Mouse (Mus musculus): Measurements from ENCODE around the gene Gm973. TPM values are rescaled to one million over a fixed set of nuclear protein-coding genes. Genes with fewer than 3 reads are reported as not detected.

Gm973 gene
- polyA plus RNA-seq, 1 experiment from 2014 or later: 9.2 TPM

DNA sequence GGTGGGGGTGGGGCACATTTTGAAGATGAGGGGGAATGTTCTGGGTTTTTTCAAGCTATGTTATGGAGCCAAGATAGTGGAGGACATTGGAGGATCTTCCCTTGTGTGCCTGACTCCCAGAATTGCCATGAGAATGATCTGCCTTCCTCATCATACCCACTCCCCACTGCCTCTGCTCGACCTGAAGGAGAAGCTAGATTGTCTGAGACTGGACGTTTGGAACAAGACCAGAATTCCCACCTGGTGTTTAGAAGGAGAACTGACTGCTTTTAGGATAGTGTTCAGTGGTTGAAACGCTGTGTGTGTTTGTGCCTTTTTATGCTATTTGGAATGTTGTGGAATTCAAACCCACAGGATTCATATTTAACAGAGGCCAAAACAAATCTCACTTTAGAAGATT, 8.7 kb downstream of the Gm973 start:
- WGBS: 60% methylated on average over 3 of the region's 3 CpGs
- no peak for ATAC-seq (replicated peaks)
- H3K27ac ChIP-seq (replicated peaks): no peak overlapping the region
- no peaks in the 10 kb centered on the region for H3K4me1 ChIP-seq
- H3K27me3 ChIP-seq: no peaks in the 10 kb centered on the region
- H3K4me2 ChIP-seq (replicated peaks): no peak overlapping the region
- H3K36me3 ChIP-seq: no peaks in the 10 kb centered on the region
- H3K9me3 ChIP-seq: no peaks in the 10 kb centered on the region
- no peak overlapping the region for H3K4me3 ChIP-seq
- H3K9ac ChIP-seq (replicated peaks): no peak overlapping the region

DNA sequence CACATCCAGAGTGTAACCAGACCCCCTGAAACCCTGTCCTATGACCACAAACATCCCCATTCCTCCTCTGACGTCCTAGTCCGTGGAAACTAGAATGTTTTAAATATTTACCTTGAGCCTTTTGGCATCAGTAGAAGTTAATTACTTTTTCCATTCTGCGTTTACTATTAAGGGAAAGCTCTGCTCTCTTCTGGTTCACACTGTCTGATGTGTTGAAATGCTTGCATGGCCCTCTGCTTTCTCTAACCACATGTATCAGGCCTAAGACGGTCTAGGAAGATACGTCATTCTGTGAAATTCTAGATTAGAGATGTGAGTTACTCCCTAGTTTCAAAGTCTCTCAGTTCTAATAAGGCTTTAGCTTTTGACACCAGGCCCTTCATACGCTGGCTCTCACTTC, 11.2 kb downstream of the Gm973 start:
- no peaks in the 10 kb centered on the region for H3K9me3 ChIP-seq
- H3K4me1 ChIP-seq: no peaks in the 10 kb centered on the region
- H3K4me2 ChIP-seq (replicated peaks): no peak overlapping the region
- no peak for ATAC-seq (replicated peaks)
- no peak overlapping the region for H3K9ac ChIP-seq (replicated peaks)
- H3K36me3 ChIP-seq: no peaks in the 10 kb centered on the region
- no peaks in the 10 kb centered on the region for H3K27me3 ChIP-seq
- WGBS: 93% methylated on average over 6 of the region's 6 CpGs
- H3K27ac ChIP-seq (replicated peaks): no peak overlapping the region
- no peak overlapping the region for H3K4me3 ChIP-seq

DNA sequence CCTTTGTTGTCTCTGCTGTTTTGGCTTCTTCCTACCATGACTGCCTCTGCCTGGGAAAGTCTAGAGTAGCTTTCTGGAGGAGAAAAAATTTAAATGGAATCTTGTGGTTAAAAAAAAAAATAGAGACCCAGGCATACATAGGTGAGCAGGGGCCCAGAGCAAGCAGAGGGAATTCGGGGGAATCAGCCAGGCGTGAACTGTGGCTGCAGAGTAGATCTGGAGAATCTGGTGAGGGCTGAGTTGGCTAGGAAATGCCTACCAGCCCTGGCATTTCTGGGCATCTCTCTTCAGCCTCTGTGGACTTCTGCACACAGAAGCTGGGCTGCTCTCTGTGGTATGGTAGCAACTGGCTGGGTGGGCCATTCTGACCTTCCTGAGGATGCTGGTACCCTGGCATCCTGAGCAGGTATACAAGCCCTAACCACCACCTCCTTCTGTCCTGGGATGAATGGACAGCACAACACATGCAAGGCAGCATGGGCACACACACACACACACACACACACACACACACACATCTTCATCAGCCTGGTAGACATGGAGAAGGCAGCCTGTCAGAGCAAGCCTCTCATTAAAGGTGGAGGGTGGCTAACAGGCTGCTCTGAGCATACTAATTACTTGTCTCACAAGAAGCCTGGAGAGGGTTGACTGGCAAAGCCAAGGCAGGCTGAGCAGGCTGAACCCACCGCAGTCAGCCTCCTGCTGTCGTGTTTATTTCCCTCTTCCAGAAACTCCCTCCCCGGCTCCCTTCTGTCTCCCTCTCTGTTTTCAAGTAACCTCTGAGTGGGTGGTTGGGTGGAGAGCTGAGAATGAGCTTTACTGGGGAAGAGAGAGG, 19.1 kb downstream of the Gm973 start:
- WGBS: 6% methylated on average over 5 of the region's 5 CpGs
- ATAC-seq (replicated peaks): peak; percentile 98

DNA sequence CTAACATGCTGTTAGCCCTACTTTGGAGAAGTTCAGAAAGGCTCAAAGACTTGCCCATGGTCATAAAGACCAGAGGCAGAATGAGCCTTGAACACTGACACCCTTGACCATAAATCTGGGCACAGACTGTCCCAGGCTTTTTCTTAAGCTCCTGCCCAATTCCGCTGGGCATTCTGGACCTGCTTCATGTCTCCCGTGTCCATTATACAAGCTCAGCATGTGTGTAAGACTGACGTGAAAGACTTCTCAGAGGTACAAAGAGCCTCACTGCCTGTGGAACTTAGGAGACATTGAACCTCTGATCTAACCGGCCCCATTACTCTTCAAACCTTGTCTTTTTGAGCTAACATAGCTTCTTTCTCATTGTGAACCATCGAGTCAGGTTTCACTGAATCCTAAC, 22.3 kb downstream of the Gm973 start:
- no peak overlapping the region for H3K4me3 ChIP-seq
- no peaks in the 10 kb centered on the region for H3K27me3 ChIP-seq
- 81% methylated on average over 5 of the region's 5 CpGs for WGBS
- H3K4me1 ChIP-seq: peaks cover 21% of the 10 kb centered on the region
- H3K9ac ChIP-seq (replicated peaks): no peak overlapping the region
- ATAC-seq (replicated peaks): no peak
- no peaks in the 10 kb centered on the region for H3K36me3 ChIP-seq
- H3K4me2 ChIP-seq (replicated peaks): no peak overlapping the region
- H3K27ac ChIP-seq (replicated peaks): no peak overlapping the region
- H3K9me3 ChIP-seq: no peaks in the 10 kb centered on the region

More for the DNA sequence above, 19.1 kb downstream of the Gm973 start:
- H3K27me3 ChIP-seq: no peaks in the 10 kb centered on the region
- H3K36me3 ChIP-seq: no peaks in the 10 kb centered on the region
- peak overlapping the region; percentile 94 for H3K27ac ChIP-seq (replicated peaks)
- no peak overlapping the region for H3K9ac ChIP-seq (replicated peaks)
- H3K4me2 ChIP-seq (replicated peaks): 0 out of 2 replicates have a peak overlapping the region, but pooled peaks have one; percentile 7
- H3K9me3 ChIP-seq: no peaks in the 10 kb centered on the region
- H3K4me3 ChIP-seq: no peak overlapping the region
- H3K4me1 ChIP-seq: peaks cover 21% of the 10 kb centered on the region

DNA sequence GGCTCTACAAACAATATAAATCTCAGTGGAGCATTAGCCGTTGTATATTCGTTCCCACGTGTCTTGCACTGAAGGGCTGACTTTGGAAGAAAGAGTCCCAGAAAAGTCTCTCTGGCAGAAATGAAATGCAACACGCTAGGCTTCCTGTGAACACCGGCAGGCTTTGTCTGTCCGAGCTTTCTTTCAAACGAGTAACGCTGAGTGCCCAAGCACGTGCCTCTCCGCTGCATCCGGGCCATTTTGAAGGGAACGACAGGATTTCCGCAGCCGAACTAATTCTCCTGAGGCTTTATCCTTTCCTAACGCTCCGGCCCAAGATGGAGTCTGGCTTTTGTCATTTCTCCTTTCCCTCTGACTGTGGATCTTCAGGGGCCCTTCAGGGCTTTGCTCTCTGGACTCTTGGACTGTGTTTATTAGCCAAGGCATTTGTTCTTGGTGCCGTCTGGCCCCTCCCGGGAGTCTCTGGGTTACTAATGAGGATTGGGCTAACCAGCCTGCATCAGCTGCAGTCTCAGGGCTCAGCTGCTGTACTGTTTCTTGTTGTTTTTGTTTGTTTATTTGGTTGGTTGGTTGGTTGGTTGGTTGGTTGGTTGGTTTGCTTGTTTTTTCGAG, 24.6 kb downstream of the Gm973 start:
- 37% methylated on average over 19 of the region's 19 CpGs for WGBS
- H3K4me2 ChIP-seq (replicated peaks): no peak overlapping the region
- peaks cover 9% of the 10 kb centered on the region for H3K4me1 ChIP-seq
- ATAC-seq (replicated peaks): no peak
- H3K27ac ChIP-seq (replicated peaks): no peak overlapping the region
- H3K9ac ChIP-seq (replicated peaks): no peak overlapping the region
- no peak overlapping the region for H3K4me3 ChIP-seq
- H3K9me3 ChIP-seq: no peaks in the 10 kb centered on the region
- H3K27me3 ChIP-seq: no peaks in the 10 kb centered on the region
- H3K36me3 ChIP-seq: no peaks in the 10 kb centered on the region

DNA sequence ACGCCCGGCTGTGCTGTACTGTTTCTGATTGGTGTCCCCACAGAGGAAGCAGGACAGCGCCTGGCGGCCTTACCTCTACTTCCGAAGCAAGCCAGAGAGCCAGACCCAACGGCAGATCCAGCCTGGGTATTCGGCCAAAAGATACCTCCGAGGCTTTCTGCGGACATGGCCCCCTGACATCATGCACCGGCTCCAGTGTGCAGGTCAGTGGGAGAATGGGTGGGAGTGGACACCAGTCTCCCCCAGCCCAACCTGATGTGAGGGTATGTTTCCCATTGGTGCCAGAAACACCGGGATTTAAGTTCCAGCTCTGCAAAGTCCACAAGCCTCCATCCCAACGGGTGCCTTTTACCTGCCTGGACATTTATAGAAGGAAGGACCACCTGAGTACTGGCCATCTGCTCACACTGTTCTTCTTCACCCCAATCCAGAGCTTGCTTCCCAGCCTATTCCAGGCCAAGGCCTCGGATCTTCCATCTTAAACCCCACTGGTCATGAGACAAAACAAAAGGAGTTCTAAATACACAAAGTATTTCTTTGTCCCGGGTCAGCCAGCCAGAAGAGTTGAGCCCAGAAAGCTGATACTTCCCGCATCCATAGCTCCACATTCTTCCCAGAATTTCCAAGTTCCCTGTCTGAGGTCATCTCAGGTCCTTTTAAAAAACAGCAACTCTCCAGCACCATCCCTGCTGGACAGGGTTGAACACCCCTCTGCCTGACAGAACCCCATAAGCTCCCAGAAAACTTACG, 25.4 kb downstream of the Gm973 start:
- H3K4me2 ChIP-seq (replicated peaks): no peak overlapping the region
- no peak overlapping the region for H3K4me3 ChIP-seq
- H3K27ac ChIP-seq (replicated peaks): no peak overlapping the region
- H3K4me1 ChIP-seq: peaks cover 1% of the 10 kb centered on the region; the same call in 1 of the 2 replicates
- no peaks in the 10 kb centered on the region for H3K9me3 ChIP-seq
- H3K36me3 ChIP-seq: no peaks in the 10 kb centered on the region
- H3K9ac ChIP-seq (replicated peaks): no peak overlapping the region
- H3K27me3 ChIP-seq: no peaks in the 10 kb centered on the region
- no peak for ATAC-seq (replicated peaks)
- WGBS: 81% methylated on average over 16 of the region's 16 CpGs

DNA sequence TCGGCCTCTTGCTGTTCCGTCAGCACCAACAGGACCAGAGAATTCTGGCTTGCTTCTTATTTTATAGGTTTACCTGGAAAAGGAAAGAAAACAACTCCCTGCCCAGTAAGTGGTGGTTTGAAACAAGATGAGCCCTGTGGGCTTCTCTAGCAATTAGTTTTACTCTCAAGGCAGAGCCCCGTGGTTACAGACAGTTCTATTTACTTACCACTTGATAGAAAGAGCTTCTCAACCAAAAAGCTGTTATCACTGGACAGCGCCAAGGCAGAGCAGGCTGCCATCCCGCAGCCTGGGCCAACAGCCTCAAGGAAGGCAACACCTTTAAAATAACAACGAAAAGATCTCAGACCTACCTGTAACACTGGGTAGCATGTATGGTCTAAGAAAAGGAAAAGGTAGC, 26.2 kb downstream of the Gm973 start:
- Histone ChIP-seq H3K27ac (replicated peaks) (no peak overlapping the region), H3K9me3 (no peaks in the 10 kb centered on the region), H3K27me3 (no peaks in the 10 kb centered on the region), H3K4me1 (no peaks in the 10 kb centered on the region), H3K36me3 (no peaks in the 10 kb centered on the region), H3K4me2 (replicated peaks) (no peak overlapping the region), H3K4me3 (no peak overlapping the region), H3K9ac (replicated peaks) (no peak overlapping the region)
- ATAC-seq (replicated peaks): no peak
- 79% methylated on average over 6 of the region's 6 CpGs for WGBS

DNA sequence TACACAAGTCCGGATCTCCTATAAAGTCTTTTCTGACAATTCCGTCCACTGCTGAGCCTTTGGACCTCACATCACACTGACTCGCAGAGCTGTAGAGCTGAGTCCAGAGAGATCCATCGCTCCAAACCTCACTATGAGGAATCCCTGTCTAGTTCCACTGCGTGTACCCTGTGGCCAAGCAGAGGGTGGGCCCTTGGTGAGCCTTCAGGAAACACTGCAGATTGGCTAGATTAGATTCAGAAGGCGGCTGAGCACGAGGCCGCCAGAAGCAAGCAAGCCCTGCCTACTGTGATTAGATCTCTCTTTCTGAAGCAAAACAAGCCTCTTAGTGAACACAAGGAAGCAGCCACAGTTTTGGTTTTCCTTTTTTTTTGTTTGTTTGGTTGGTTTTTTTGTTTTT, 27.8 kb downstream of the Gm973 start:
- no peak overlapping the region for H3K27ac ChIP-seq (replicated peaks)
- WGBS: 86% methylated on average over 8 of the region's 8 CpGs

DNA sequence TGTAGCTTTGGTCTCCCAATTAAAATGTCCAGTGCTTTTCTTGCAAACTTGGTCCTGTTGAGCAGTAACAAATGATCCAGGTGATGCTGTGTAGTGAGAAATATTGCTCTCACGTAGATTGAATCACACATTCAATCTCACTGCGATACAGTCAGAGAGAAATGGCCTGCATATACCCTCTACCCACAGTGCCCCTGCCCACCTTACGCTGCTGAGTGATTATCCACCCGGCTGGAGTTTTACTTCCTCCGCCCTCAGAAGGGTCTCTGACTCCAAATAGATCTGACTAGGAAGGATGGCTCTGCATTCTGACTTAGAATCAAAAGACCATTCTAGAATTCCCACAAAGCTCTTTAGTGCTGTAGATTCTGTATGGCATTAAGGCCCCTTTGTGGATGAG, 32.4 kb downstream of the Gm973 start:
- H3K36me3 ChIP-seq: no peaks in the 10 kb centered on the region
- H3K4me1 ChIP-seq: peaks cover 3% of the 10 kb centered on the region
- no peak overlapping the region for H3K4me2 ChIP-seq (replicated peaks)
- no peak overlapping the region for H3K27ac ChIP-seq (replicated peaks)
- 82% methylated on average over 5 of the region's 5 CpGs for WGBS
- ATAC-seq (replicated peaks): no peak
- H3K4me3 ChIP-seq: no peak overlapping the region
- no peak overlapping the region for H3K9ac ChIP-seq (replicated peaks)
- no peaks in the 10 kb centered on the region for H3K27me3 ChIP-seq
- H3K9me3 ChIP-seq: no peaks in the 10 kb centered on the region

More for the DNA sequence above, 27.8 kb downstream of the Gm973 start:
- Histone ChIP-seq H3K4me3 (no peak overlapping the region), H3K4me1 (no peaks in the 10 kb centered on the region), H3K9me3 (no peaks in the 10 kb centered on the region), H3K9ac (replicated peaks) (no peak overlapping the region), H3K27me3 (no peaks in the 10 kb centered on the region), H3K36me3 (no peaks in the 10 kb centered on the region), H3K4me2 (replicated peaks) (no peak overlapping the region)
- ATAC-seq (replicated peaks): no peak

DNA sequence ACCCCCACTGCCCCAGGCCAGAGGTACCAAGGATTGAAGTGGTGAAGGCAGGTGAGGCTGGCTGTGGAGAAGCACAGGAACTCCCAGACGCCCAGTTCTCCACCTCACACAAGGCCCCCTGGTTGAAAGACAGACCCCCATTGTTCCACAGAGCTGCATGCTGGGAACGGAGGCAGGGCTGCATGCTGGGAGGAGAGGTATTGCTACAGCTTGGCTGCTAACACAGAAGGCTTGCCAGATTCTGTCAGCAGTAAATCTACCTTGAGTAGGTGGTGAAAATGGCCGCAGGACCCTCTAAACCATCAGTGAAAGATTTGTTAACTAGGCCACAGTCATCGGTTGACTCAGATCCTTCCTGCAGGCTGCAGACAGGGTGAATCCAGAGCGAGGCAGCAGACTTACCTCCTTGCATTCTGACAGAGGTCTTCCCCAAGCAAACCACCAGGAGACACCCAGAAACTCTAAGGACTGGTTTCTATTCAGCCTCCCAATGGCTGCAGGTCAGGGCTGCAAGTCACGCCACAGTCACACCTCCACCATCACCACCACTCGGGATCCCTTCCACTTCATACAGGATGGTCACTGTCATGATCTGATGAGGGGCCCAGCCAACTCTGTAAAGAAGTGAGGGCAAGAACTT, 33.1 kb downstream of the Gm973 start:
- Histone ChIP-seq H3K4me2 (replicated peaks) (no peak overlapping the region), H3K36me3 (no peaks in the 10 kb centered on the region), H3K4me3 (no peak overlapping the region), H3K9me3 (no peaks in the 10 kb centered on the region), H3K9ac (replicated peaks) (no peak overlapping the region), H3K4me1 (peaks cover 8% of the 10 kb centered on the region), H3K27me3 (no peaks in the 10 kb centered on the region), H3K27ac (replicated peaks) (no peak overlapping the region)
- 57% methylated on average over 7 of the region's 7 CpGs for WGBS
- no peak for ATAC-seq (replicated peaks)

DNA sequence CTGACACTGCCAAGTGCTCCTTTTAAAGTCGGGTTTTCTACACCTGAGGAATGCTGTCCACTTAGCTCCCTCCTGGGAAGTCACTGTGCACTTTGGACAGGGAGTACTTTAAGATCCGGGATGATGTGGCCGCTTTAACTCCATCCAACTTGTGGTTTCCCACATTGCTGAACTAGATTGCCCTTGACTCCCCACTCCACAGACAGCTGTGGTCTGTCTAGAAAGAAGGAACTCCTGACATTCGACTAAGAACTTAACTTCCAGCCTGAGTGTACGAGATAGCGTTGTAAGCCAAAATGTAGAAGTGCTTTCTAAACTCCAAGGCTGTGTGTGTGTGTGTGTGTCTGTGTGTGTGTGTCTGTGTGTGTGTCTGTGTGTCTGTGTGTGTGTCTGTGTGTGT, 34.2 kb downstream of the Gm973 start:
- Histone ChIP-seq H3K27me3 (no peaks in the 10 kb centered on the region), H3K36me3 (no peaks in the 10 kb centered on the region), H3K27ac (replicated peaks) (no peak overlapping the region), H3K4me1 (peaks cover 8% of the 10 kb centered on the region), H3K9ac (replicated peaks) (no peak overlapping the region), H3K4me3 (no peak overlapping the region), H3K9me3 (no peaks in the 10 kb centered on the region), H3K4me2 (replicated peaks) (no peak overlapping the region)
- ATAC-seq (replicated peaks): no peak
- 83% methylated on average over 6 of the region's 6 CpGs for WGBS

DNA sequence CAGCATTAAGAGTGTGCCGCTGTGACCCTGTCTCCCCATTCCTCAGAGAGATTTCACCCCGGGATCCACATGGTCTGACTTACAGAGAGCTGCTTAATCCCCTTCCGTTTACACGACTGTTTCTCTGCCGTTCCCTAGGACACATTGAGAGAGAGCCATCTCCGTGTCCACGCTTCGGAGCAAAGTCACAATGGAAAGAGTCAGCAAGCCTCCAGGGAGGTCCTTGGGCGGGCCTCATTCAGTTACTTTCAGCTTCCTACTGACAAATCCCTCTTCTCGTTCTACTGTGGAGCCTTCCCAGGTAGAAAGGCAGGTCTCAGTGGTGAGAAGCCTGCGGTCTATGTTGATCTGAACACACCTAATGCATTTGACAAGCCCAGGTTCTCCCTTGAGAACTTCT, 34.9 kb downstream of the Gm973 start:
- no peak overlapping the region for H3K27ac ChIP-seq (replicated peaks)
- H3K36me3 ChIP-seq: no peaks in the 10 kb centered on the region
- H3K27me3 ChIP-seq: no peaks in the 10 kb centered on the region
- WGBS: 64% methylated on average over 11 of the region's 11 CpGs
- H3K4me3 ChIP-seq: no peak overlapping the region
- ATAC-seq (replicated peaks): no peak
- no peaks in the 10 kb centered on the region for H3K9me3 ChIP-seq
- no peak overlapping the region for H3K4me2 ChIP-seq (replicated peaks)
- peaks cover 8% of the 10 kb centered on the region for H3K4me1 ChIP-seq
- no peak overlapping the region for H3K9ac ChIP-seq (replicated peaks)
